Mouse (Mus musculus) bone marrow macrophage, adult 2 months (primary cell): Measurements from ENCODE around the gene Gm4922.

Source experiments
- CTCF ChIP-seq: IDR thresholded peaks from 2 replicates; pipeline ENCODE4 v1.5.1; 2012; ENCODE audit warnings: low read depth, mild to moderate bottlenecking, low read length, moderate library complexity
- POLR2A ChIP-seq: IDR thresholded peaks from 2 replicates; pipeline ENCODE4 v1.6.1; 2012; ENCODE audit warnings: mild to moderate bottlenecking, low read depth, low read length, borderline replicate concordance

DNA sequence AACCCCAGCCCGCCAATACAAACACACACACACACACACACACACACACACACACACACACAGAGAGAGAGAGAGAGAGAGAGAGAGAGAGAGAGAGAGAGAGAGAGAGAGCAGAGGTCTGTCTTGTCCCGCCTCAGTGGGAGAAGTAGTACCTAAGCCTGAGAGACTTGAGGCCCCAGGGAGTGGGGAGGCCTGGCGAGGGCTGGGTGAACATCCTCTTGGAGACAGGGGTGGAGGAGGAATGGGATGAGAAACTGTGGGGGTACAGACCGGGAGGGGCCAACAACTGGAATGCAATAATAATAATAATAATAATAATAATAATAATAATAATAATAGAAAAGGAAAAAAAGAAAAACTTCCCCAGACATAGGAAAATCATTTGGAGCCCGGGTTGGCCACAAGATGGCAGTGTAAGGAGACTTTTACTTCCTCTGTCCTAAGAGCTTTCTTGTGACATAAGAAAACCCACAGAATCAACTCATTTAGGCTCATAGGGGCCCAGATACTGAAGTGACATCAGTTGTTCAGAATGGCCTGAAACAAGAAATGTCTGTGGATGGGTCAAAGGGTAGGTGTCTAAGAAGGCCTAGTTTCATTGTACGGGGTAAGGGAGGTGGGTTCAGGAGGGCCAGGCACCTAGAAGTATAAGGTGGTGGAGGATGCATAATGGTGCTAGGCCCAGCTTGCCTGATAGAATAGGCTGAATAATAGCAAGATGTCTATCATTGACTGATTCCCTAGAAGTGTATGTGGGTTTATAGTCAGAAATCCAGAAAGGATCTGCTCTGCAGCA, 49.3 kb upstream of the Gm4922 start:
- TF ChIP-seq CTCF (no peak), POLR2A (no peak)
